Mouse (Mus musculus): ENCODE data around the gene Map2k5. TPM values are rescaled to one million over a fixed set of nuclear protein-coding genes. Genes with fewer than 3 reads are reported as not detected.

The Map2k5 gene
- total RNA-seq, 2 experiments from 2014 or later: 35.3 to 36.2 TPM

- no peak for DNase-seq (ENCODE audit: low spot score in 2 of 2)
These were observed 107.9 kb downstream of the Map2k5 start for GRCm38 (mm10) chr9:63269839-63270238.

DNA sequence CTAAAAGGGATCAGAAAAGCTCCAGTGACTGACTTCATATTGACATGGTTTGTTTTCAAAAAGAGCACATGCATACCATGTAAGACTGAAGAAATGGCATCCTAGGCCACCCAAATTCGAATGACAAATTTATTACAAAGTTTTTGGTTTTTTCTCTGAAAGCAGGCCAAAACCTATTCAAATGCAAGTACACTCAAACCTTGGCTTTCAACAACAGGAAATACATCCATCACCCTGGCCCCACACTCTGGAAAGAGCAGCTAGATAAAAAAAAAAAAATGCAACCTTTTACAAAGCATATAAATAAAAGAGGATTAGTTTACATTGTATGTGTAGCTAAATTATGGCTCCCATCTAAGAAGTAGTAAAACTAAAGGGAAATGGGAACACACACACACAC lies 114.5 kb downstream of the Map2k5 start:
- DNase-seq (ENCODE audit: low spot score in 2 of 2): no peak

DNA sequence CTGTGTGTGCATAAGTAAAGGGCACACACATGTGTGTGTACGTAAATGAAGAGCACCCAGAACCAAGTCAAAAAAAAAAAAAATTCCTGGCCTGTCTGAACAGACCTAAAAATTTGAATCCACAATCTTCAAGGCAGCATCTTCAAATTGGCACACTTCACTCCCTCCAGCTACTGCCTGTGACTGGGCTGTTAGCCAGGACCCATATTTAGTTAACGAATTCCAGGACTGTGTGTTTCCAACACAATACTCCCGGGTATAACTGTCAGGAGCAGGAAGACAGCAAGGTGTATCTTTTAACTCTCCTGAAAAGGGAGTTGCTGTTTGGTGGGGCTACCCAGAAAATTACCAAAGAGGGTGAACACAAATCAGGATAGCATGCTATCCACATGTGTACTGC lies 118.9 kb downstream of the Map2k5 start:
- peak in 1 of 2 experiments; percentile 46 for DNase-seq (ENCODE audit: low spot score in 2 of 2)

GRCm38 (mm10) chr9:63257739-63258138 lies 120.0 kb downstream of the Map2k5 start:
- no peak for DNase-seq (ENCODE audit: low spot score in 2 of 2)

DNA sequence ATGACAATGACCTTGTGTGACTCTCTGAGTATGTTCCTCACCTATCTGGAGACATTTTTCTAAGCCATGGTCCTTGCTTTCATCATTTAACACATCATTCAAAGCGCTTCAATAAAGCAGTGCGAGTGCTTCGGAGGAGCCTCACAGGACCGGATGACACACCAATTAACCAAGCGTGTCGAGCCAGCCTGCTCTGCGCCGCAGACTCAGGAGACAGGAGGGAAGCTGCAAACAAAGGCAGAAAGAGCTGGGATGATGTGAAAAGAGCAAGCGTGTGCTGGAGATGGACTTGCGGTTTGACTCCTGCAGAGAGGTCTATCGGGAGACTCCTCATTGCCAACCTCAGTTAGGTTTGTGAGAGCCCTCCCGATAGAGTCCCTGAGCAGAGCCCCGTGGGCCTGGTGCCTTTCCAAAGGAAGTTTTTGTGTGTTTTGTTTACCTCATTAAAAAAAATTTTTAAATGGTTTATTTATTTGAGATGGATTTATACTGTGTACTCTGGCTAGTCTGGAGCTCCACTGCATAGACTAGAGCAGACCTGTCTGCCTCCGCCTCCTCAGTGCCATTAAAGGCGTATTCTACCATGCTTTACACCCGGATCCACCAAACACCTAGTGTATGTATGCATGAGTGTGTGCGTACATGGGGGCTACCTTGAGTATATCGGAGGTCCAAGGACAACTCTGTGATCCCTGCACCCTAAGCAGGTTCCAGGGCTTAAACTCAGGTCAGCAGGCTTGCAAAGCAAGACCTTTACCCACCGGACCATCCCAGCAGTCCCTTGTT lies 126.7 kb downstream of the Map2k5 start:
- no peak for DNase-seq (ENCODE audit: low spot score in 2 of 2)

GRCm38 (mm10) chr9:63248095-63248787 lies 129.5 kb downstream of the Map2k5 start:
- DNase-seq (ENCODE audit: low spot score in 2 of 2): no peak

DNA sequence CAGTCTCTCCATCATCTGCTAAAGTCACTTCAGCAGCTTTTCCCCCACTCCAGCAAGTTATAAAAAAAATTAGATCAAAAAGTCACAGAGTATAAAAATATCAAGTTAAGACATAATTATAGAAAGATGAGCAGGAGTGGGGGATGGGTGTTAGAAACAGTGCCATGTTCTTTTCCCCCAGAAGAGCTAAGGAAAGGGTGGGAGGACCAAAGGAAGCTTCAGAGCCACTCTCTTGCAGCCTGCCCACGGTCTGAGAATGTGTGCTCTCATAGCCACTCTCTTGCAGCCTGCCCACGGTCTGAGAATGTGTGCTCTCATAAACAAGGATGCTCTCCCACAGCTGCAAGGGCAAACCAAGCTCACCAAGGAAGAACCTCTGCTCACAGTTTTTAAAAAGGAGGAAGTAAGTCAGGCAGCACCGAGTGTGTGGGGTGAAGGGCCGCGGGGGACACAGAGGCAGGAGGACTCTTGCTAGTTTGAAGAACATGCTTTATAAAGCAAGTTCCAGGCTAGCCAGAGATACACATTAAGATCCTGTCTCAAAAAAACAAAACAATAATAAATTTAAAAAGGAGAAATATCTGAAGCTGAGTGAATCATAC lies 131.0 kb downstream of the Map2k5 start:
- no peak for DNase-seq (ENCODE audit: low spot score in 2 of 2)

GRCm38 (mm10) chr9:63241961-63242360 lies 135.7 kb downstream of the Map2k5 start:
- no peak for DNase-seq (ENCODE audit: low spot score in 2 of 2)

DNA sequence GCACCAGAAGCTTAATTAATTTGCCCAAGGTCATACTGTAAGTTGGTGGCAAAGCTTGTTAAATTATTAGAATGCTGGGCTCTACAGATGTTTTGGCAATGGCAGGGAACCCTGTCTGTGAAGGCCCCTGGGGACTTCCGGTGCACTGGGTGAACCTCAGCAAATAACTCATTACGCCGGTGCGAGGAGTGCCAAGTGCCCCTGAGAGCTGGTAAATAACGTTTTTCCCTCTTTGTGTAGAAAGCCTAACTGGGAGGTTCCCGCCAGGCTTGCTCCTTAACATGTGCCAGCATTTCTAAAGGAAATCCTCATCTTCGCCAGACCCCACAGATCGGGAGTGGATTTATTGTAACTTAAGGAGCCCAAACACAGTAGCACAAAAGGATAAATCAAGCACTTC lies 136.5 kb downstream of the Map2k5 start:
- DNase-seq (ENCODE audit: low spot score in 2 of 2): no peak

DNA sequence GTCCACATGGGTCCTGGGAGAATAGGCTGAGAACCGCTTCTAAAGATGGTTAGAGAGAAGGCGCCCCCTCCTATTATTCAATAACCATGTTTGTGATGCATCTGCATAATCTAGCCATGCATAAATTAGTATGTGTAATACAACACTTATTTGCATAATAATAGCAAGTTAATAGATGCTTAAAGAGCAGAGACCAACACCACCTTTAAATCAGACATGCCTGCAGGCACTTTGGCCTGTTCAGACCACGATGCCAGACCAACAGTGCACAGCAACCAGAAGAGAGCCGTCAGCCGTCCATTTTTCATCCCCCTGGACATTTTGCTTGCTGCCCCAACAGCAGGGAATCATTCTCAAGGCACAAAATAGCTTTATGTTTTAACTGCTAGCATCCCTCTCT lies 143.3 kb downstream of the Map2k5 start:
- no peak for DNase-seq (ENCODE audit: low spot score in 2 of 2)

DNA sequence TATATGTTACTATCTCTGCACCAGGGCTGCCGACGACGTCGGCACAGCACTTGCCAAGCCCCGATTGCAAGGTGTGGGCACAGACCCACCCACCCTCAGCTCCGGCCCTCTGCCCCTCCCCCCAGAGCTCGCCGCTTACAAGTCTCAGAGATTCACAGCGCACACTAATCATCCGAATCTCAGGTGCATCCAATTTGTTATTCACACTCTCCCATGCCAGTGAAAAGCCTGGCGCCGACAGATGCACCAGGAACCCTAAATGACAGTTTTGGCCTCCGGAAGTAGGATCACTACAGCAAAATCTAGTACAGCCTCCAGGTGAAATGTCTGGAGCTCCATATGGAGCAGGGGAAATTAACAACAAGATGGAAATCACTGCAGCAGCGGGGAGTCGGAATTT lies 147.4 kb downstream of the Map2k5 start:
- DNase-seq (ENCODE audit: low spot score in 2 of 2): no peak

- DNase-seq (ENCODE audit: low spot score in 2 of 2): no peak
These were observed 148.6 kb downstream of the Map2k5 start for GRCm38 (mm10) chr9:63229124-63229523.

GRCm38 (mm10) chr9:63222161-63222560 lies 155.5 kb downstream of the Map2k5 start:
- DNase-seq (ENCODE audit: low spot score in 2 of 2): no peak

DNA sequence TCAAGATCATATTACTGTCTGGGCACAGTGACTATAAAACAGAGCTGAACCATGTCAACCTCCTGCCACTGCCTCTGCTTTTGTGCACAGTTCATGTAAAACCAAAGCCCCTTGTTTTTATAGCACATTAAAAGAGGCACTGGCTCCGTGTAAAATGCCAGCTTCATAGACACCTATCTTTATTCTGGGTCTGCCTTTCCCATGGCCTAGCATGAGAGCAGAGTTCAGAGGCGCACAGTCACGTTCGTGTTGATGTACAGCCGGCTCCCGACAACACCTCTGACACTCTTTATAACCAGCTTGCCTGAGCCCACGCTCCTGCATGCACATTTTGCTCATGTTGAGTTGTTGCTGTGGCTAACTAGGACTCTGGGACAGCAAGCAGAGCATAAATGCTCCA lies 157.9 kb downstream of the Map2k5 start:
- DNase-seq (ENCODE audit: low spot score in 2 of 2): no peak

GRCm38 (mm10) chr9:63215031-63215430 lies 162.7 kb downstream of the Map2k5 start:
- DNase-seq (ENCODE audit: low spot score in 2 of 2): no peak

GRCm38 (mm10) chr9:63206769-63207276 lies 170.9 kb downstream of the Map2k5 start:
- DNase-seq (ENCODE audit: low spot score in 2 of 2): no peak

DNA sequence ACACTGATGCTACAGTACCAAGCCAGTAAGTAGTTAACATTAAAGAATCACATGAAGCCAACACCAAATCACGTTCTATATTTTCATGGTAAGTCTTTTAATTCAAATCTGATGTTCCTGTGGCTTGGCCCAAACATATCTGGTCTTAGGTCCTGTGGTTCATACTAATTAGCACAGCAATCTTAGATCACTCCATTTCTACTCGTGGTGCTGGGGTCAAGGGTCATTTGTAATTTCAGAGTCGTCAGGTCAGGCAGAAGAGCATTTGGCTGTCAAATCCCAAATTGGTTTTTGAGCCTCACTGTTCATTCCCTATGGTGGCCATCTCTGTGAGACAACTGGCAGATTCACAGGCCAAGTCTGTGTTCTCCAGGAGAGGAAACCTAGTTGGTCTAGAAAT lies 174.2 kb downstream of the Map2k5 start:
- no peak for DNase-seq (ENCODE audit: low spot score in 2 of 2)

GRCm38 (mm10) chr9:63201376-63202323 lies 176.1 kb downstream of the Map2k5 start:
- no peak for DNase-seq (ENCODE audit: low spot score in 2 of 2)

DNA sequence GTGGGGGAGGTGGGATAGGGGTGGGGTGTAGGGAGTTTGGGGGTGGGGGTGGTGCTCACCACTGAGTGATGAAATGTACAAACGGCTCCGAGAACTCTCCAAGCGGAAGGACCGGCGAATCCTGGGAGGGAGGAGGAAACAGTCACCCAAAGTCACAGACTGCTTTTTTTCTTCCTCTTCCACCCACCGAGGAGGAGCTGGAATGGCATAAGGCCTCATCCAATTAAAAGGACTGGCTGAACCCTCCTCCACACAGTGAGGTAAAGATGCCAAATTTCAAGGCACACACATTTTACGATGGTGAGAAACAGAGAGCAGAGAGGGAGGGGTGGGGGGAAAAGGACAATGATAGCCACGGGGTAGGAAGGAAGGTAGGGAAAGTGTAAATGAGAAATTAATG lies 180.4 kb downstream of the Map2k5 start:
- peak in 1 of 2 experiments; percentile 33 for DNase-seq (ENCODE audit: low spot score in 2 of 2)

DNA sequence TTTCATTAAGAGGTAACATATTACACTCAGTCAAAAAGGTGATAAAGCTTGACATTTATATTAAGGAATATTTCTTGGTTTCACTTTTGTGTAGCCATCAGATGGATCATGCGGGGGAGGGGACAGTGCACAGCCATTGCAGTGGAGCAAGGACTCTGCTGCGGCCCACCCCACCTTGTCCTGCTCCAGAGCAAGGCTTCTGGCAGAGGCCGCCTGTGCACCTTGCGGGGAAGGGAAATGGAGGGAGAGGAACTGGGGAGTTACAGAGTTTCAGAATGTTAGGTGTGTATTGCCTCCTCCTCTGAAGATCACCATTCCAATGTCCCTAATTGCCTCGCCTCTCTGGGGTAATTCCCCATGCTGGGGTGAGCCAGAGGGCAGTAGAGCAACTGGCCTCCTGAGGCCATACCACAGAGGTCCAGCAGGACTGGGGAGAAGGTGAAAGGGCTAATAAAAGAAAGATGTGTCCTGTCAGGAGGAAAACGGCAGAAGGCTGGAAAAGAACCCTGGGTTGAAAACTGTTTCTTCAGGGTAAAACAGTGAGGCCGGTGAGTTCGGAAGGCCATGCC lies 181.5 kb downstream of the Map2k5 start:
- no peak for DNase-seq (ENCODE audit: low spot score in 2 of 2)

- no peak for DNase-seq (ENCODE audit: low spot score in 2 of 2)
These were observed 182.2 kb downstream of the Map2k5 start for GRCm38 (mm10) chr9:63195523-63195922.
